In genomic region chr17:43157781-43158501, GRCm38 (mm10) we compare ENCODE assay signal across 8 mouse cellular contexts.
A peak's percentile ranks its signal among the peaks of the same experiment; 100 is the strongest.
DNase-seq lines count a peak whose midpoint lies in the region; ATAC-seq and TF ChIP-seq lines count a peak whose summit lies in the region.

No protein-coding gene starts in this region.

- 12% methylated on average over 15 of the region's 15 CpGs for WGBS in forebrain, embryonic 16.5 days
- 21% methylated on average over 15 of the region's 15 CpGs for WGBS in lung, postnatal 0 days

- peak; percentile 99 for ATAC-seq in forebrain, embryonic 16.5 days
- peak; percentile 89 for ATAC-seq in lung, postnatal 0 days

- no peak for TF ChIP-seq EP300 in lung, postnatal 0 days (IDR thresholded peaks at IDR 0.05)

- no peaks in the 10 kb centered on the region for H3K27me3 ChIP-seq in forebrain, embryonic 16.5 days (replicated peaks; ENCODE audit: control insufficient read depth, insufficient read depth, low read length)
- no peaks in the 10 kb centered on the region for H3K27me3 ChIP-seq in lung, postnatal 0 days (replicated peaks; ENCODE audit: insufficient read depth, low read length)

- H3K9ac ChIP-seq in forebrain, embryonic 16.5 days (replicated peaks; ENCODE audit: low read depth, low read length) = peak overlapping the region; percentile 60
- 0 out of 2 replicates have a peak overlapping the region, but pooled peaks have one; percentile 5 for H3K9ac ChIP-seq in lung, postnatal 0 days (replicated peaks; ENCODE audit: low read depth)

- peak; percentile 14 to 23 for DNase-seq in heart, adult 18-20 months
- DNase-seq in heart, postnatal 4 days = no peak
- DNase-seq in kidney, postnatal 4 days = peak; percentile 37 to 54
- DNase-seq in lung, postnatal 0 days (ENCODE audit: low spot score) = peak; percentile 72
- peak; percentile 52 for DNase-seq in retina, embryonic 14.5 days (ENCODE audit: low spot score)
- no peak for DNase-seq in cerebellum, adult 8-10 months
- no peak for DNase-seq in thymus, postnatal 4 days

- peaks cover 2% of the 10 kb centered on the region; the same call in 1 of the 2 replicates for H3K36me3 ChIP-seq in forebrain, embryonic 16.5 days (ENCODE audit: control insufficient read depth, insufficient read depth)
- H3K36me3 ChIP-seq in lung, postnatal 0 days (ENCODE audit: insufficient read depth, low read length) = no peaks in the 10 kb centered on the region

- H3K4me1 ChIP-seq in forebrain, embryonic 16.5 days (replicated peaks; ENCODE audit: control insufficient read depth, insufficient read depth, low read length) = peaks cover 14% of the 10 kb centered on the region
- peaks cover 8% of the 10 kb centered on the region; the same call in 1 of the 2 replicates for H3K4me1 ChIP-seq in lung, postnatal 0 days (ENCODE audit: insufficient read depth, low read depth, low read length)

- H3K9me3 ChIP-seq in forebrain, embryonic 16.5 days (ENCODE audit: control insufficient read depth, low read length) = no peaks in the 10 kb centered on the region
- H3K9me3 ChIP-seq in lung, postnatal 0 days (ENCODE audit: low read length) = no peaks in the 10 kb centered on the region

- 0 out of 2 replicates have a peak, but pooled peaks have one; percentile 5 for TF ChIP-seq CTCF in lung, postnatal 0 days (IDR thresholded peaks at IDR 0.05)

- H3K27ac ChIP-seq in forebrain, embryonic 16.5 days (ENCODE audit: low read length) = peak overlapping the region; percentile 86
- H3K27ac ChIP-seq in lung, postnatal 0 days (ENCODE audit: low read length) = no peak overlapping the region

- peak overlapping the region; percentile 43 for H3K4me3 ChIP-seq in forebrain, embryonic 16.5 days (replicated peaks; ENCODE audit: low read length)
- no peak overlapping the region for H3K4me3 ChIP-seq in lung, postnatal 0 days (ENCODE audit: low read depth, low read length)

- peak overlapping the region; percentile 60 for H3K4me2 ChIP-seq in forebrain, embryonic 16.5 days (ENCODE audit: low read length)
- H3K4me2 ChIP-seq in lung, postnatal 0 days (replicated peaks; ENCODE audit: low read depth, low read length) = peak overlapping the region; percentile 30; the same call in 1 of the 2 replicates

Comparison
In these comparisons a context has a peak if more than half of its experiments do, and no peak if none do; other contexts are left out.
1. DNase-seq: peak in heart, adult 18-20 months (2 of 2), kidney, postnatal 4 days (2 of 2), lung, postnatal 0 days (single experiment) and retina, embryonic 14.5 days (single experiment); none in heart, postnatal 4 days (single experiment), cerebellum, adult 8-10 months (single experiment) and thymus, postnatal 4 days (single experiment).